Mouse (Mus musculus): Measurements from ENCODE around the gene Gm20388. TPM values are rescaled to one million over a fixed set of nuclear protein-coding genes. Genes with fewer than 3 reads are reported as not detected.

Gene Gm20388
- polyA plus RNA-seq, 1 experiment, result 0.36 TPM

GRCm38 (mm10) chr8:121354844-121355243, 1444.2 kb downstream of the Gm20388 start:
- Histone ChIP-seq H3K36me3 (ENCODE audit: control insufficient read depth) (no peaks in the 10 kb centered on the region), H3K4me1 (ENCODE audit: control insufficient read depth) (no peaks in the 10 kb centered on the region), H3K9me3 (ENCODE audit: control insufficient read depth, low read length) (no peaks in the 10 kb centered on the region), H3K4me3 (replicated peaks) (no peak overlapping the region), H3K27me3 (ENCODE audit: control insufficient read depth) (no peaks in the 10 kb centered on the region; the same call in 1 of the 2 replicates)
- TF ChIP-seq GATA1 (IDR thresholded peaks at IDR 0.05; ENCODE audit: low read length) (no peak), TAL1 (IDR thresholded peaks at IDR 0.05; ENCODE audit: low read length) (no peak)

DNA sequence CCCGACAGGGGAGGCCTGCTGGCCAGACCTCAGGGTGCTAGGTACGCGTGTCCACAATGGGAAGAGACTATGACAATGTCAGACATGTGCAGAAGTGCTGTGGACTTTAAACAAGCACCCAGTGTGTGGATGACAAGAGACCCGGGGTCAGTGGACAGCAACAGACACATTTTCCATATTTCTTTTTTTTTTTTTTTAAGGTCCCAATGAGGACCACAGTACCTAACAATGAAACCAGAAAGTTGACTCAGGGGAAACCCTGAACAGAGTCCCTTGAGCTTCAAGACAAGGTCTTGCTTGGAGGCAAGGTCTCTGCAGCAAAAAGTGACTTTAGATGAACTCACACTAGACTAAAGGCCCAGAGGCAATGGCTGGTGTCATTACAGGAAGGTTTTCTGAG, 1446.8 kb downstream of the Gm20388 start:
- TF ChIP-seq GATA1 (IDR thresholded peaks at IDR 0.05; ENCODE audit: low read length) (no peak), TAL1 (IDR thresholded peaks at IDR 0.05; ENCODE audit: low read length) (no peak)
- H3K4me3 ChIP-seq (replicated peaks), result no peak overlapping the region
- H3K9me3 ChIP-seq (ENCODE audit: control insufficient read depth, low read length), result no peaks in the 10 kb centered on the region
- no peaks in the 10 kb centered on the region for H3K4me1 ChIP-seq (ENCODE audit: control insufficient read depth)
- no peaks in the 10 kb centered on the region; the same call in 1 of the 2 replicates for H3K27me3 ChIP-seq (ENCODE audit: control insufficient read depth)
- no peaks in the 10 kb centered on the region for H3K36me3 ChIP-seq (ENCODE audit: control insufficient read depth)

DNA sequence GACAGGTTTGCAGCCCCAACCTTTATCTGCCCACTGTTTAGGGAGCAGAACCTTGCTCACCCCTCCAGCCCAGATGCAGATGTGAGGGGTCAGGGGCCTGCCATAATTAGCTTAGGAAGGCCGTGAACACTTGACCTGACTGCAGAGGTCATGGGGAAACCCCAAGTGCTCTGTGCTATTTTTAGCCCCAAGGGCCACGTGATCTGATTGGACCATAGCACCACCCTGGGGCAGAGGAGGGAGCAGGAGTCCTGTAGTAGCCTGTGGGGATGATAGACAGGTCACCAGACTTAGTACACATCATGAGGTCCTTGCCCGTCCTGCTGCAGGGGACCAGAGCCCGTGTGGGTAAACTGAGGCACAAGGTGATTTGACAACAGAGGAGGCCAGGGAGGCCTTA, 1448.0 kb downstream of the Gm20388 start:
- H3K9me3 ChIP-seq (ENCODE audit: control insufficient read depth, low read length), result peaks cover 6% of the 10 kb centered on the region; the same call in 1 of the 2 replicates
- H3K4me1 ChIP-seq (ENCODE audit: control insufficient read depth), result no peaks in the 10 kb centered on the region
- no peaks in the 10 kb centered on the region for H3K36me3 ChIP-seq (ENCODE audit: control insufficient read depth)
- no peak overlapping the region for H3K4me3 ChIP-seq (replicated peaks)
- TF ChIP-seq TAL1 (IDR thresholded peaks at IDR 0.05; ENCODE audit: low read length) (no peak), GATA1 (IDR thresholded peaks at IDR 0.05; ENCODE audit: low read length) (no peak)
- H3K27me3 ChIP-seq (ENCODE audit: control insufficient read depth), result no peaks in the 10 kb centered on the region; the same call in 1 of the 2 replicates

- H3K36me3 ChIP-seq (ENCODE audit: control insufficient read depth), result no peaks in the 10 kb centered on the region
- no peaks in the 10 kb centered on the region for H3K4me1 ChIP-seq (ENCODE audit: control insufficient read depth)
- TF ChIP-seq GATA1 (IDR thresholded peaks at IDR 0.05; ENCODE audit: low read length) (no peak), TAL1 (IDR thresholded peaks at IDR 0.05; ENCODE audit: low read length) (no peak)
- no peak overlapping the region for H3K4me3 ChIP-seq (replicated peaks)
- peaks cover 8% of the 10 kb centered on the region; the same call in 1 of the 2 replicates for H3K9me3 ChIP-seq (ENCODE audit: control insufficient read depth, low read length)
- no peaks in the 10 kb centered on the region; the same call in 1 of the 2 replicates for H3K27me3 ChIP-seq (ENCODE audit: control insufficient read depth)
These were observed 1448.7 kb downstream of the Gm20388 start for GRCm38 (mm10) chr8:121359131-121359981.

- H3K27me3 ChIP-seq (ENCODE audit: control insufficient read depth), result no peaks in the 10 kb centered on the region; the same call in 1 of the 2 replicates
- no peaks in the 10 kb centered on the region for H3K4me1 ChIP-seq (ENCODE audit: control insufficient read depth)
- peaks cover 8% of the 10 kb centered on the region; the same call in 1 of the 2 replicates for H3K9me3 ChIP-seq (ENCODE audit: control insufficient read depth, low read length)
- no peaks in the 10 kb centered on the region for H3K36me3 ChIP-seq (ENCODE audit: control insufficient read depth)
- no peak overlapping the region for H3K4me3 ChIP-seq (replicated peaks)
- TF ChIP-seq GATA1 (IDR thresholded peaks at IDR 0.05; ENCODE audit: low read length) (no peak), TAL1 (IDR thresholded peaks at IDR 0.05; ENCODE audit: low read length) (no peak)
These were observed 1449.4 kb downstream of the Gm20388 start for GRCm38 (mm10) chr8:121360001-121360400.

DNA sequence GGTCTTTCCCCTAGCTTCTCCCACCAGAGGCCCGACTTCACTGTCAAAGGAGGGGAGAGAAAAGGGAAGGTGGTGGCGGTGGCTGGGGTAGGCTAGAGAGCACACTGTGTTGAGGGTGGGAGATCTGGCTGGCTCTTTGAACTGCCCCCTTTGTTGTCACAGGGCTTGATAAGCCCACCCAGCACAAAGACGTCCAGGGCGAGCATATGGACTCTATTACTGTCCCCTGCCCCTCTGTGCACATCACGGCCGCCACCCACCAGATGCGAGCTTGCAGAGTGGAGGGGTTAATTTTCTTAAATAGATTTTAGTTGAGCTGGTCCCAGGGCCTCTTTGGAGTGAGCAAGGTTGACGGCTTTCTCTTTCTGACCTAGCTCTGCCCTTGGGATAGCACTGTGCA, 1450.5 kb downstream of the Gm20388 start:
- Histone ChIP-seq H3K9me3 (ENCODE audit: control insufficient read depth, low read length) (peaks cover 8% of the 10 kb centered on the region; the same call in 1 of the 2 replicates), H3K27me3 (ENCODE audit: control insufficient read depth) (no peaks in the 10 kb centered on the region; the same call in 1 of the 2 replicates)

DNA sequence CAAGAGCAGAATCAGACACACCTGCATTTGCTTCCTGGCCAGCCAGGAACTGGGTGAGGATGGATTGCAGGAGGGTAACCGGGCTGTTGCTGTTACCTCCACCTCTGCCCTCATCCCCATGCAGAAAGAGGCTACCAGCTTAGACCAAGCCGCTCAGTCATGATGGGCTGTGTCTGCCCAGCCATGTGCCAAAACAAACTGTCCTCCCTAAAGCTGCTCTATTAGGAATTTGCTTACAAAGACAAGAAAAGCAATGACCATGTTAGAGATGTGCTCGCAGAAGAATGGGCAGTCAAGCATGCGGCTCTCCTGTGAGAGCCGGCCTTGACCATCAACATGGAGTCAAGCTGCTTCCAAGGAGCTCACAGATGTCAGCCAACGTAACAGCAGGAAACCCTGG, 1454.0 kb downstream of the Gm20388 start:
- Histone ChIP-seq H3K4me3 (replicated peaks) (no peak overlapping the region), H3K27me3 (ENCODE audit: control insufficient read depth) (no peaks in the 10 kb centered on the region), H3K4me1 (ENCODE audit: control insufficient read depth) (no peaks in the 10 kb centered on the region), H3K9me3 (ENCODE audit: control insufficient read depth, low read length) (peaks cover 8% of the 10 kb centered on the region; the same call in 1 of the 2 replicates), H3K36me3 (ENCODE audit: control insufficient read depth) (no peaks in the 10 kb centered on the region)
- TF ChIP-seq GATA1 (IDR thresholded peaks at IDR 0.05; ENCODE audit: low read length) (no peak), TAL1 (IDR thresholded peaks at IDR 0.05; ENCODE audit: low read length) (no peak)

More for the DNA sequence above, 1450.5 kb downstream of the Gm20388 start:
- Histone ChIP-seq H3K36me3 (ENCODE audit: control insufficient read depth) (no peaks in the 10 kb centered on the region), H3K4me3 (replicated peaks) (no peak overlapping the region), H3K4me1 (ENCODE audit: control insufficient read depth) (no peaks in the 10 kb centered on the region)
- no peak for TF ChIP-seq TAL1 (IDR thresholded peaks at IDR 0.05; ENCODE audit: low read length)
- no peak for TF ChIP-seq GATA1 (IDR thresholded peaks at IDR 0.05; ENCODE audit: low read length)

DNA sequence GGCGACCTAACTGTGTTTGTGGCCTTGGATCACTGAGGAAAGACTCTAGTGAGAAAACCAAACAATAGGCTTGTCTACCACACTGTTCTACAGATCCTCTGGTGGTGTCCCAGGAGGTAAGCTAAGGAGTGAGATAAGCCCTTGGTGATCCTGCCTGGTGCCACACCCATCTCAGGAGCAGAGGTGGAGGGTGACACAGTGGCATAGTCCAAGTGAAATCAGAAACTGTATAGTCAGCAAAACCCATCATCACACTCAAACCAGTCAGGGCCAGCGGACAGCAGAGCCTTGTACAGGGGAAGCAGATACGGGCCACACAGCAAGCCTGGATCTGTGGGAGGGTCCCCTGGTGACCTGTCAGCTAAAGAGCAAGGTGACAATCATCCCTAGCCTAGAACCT, 1454.5 kb downstream of the Gm20388 start:
- Histone ChIP-seq H3K36me3 (ENCODE audit: control insufficient read depth) (no peaks in the 10 kb centered on the region), H3K9me3 (ENCODE audit: control insufficient read depth, low read length) (peaks cover 8% of the 10 kb centered on the region; the same call in 1 of the 2 replicates), H3K4me1 (ENCODE audit: control insufficient read depth) (no peaks in the 10 kb centered on the region), H3K27me3 (ENCODE audit: control insufficient read depth) (no peaks in the 10 kb centered on the region), H3K4me3 (replicated peaks) (no peak overlapping the region)
- no peak for TF ChIP-seq TAL1 (IDR thresholded peaks at IDR 0.05; ENCODE audit: low read length)
- TF ChIP-seq GATA1 (IDR thresholded peaks at IDR 0.05; ENCODE audit: low read length), result no peak

GRCm38 (mm10) chr8:121366655-121367054, 1456.0 kb downstream of the Gm20388 start:
- TF ChIP-seq GATA1 (IDR thresholded peaks at IDR 0.05; ENCODE audit: low read length) (no peak), TAL1 (IDR thresholded peaks at IDR 0.05; ENCODE audit: low read length) (no peak)
- Histone ChIP-seq H3K36me3 (ENCODE audit: control insufficient read depth) (no peaks in the 10 kb centered on the region), H3K4me3 (replicated peaks) (no peak overlapping the region), H3K27me3 (ENCODE audit: control insufficient read depth) (no peaks in the 10 kb centered on the region; the same call in 1 of the 2 replicates), H3K9me3 (ENCODE audit: control insufficient read depth, low read length) (peaks cover 8% of the 10 kb centered on the region; the same call in 1 of the 2 replicates), H3K4me1 (ENCODE audit: control insufficient read depth) (no peaks in the 10 kb centered on the region)

Measured in erythroblast, embryonic 14.5 days (primary cell).